In genomic region chrX:53057054-53057759, GRCm38 (mm10) we compare ENCODE assay signal across 8 mouse cellular contexts.
A peak's percentile ranks its signal among the peaks of the same experiment; 100 is the strongest.
DNase-seq lines count a peak whose midpoint lies in the region; ATAC-seq and TF ChIP-seq lines count a peak whose summit lies in the region.

No protein-coding gene starts in this region.

- no peaks in the 10 kb centered on the region; the same call in 1 of the 2 replicates for H3K36me3 ChIP-seq in embryonic facial prominence, embryonic 11.5 days (replicated peaks; ENCODE audit: control insufficient read depth, insufficient read depth, low read depth, low read length)
- H3K36me3 ChIP-seq in midbrain, postnatal 0 days (ENCODE audit: insufficient read depth, low read length), result no peaks in the 10 kb centered on the region

- WGBS in embryonic facial prominence, embryonic 11.5 days, result 24% methylated on average over 25 of the region's 42 CpGs
- 19% methylated on average over 28 of the region's 42 CpGs for WGBS in midbrain, postnatal 0 days

- DNase-seq in 3134 (ENCODE audit: extremely low read depth, insufficient read length, low spot score) (peak; percentile 89), liver (peak; percentile 90)
- DNase-seq in adrenal gland, adult 8-10 months, result peak; percentile 87
- peak; percentile 89 for DNase-seq in embryonic facial prominence, embryonic 11.5 days (ENCODE audit: low spot score)
- peak; percentile 88 to 91 for DNase-seq in heart, adult 18-20 months
- peak; percentile 87 for DNase-seq in kidney, adult 18-20 months
- DNase-seq in midbrain, postnatal 0 days (ENCODE audit: low spot score), result peak; percentile 63
- DNase-seq in spleen, postnatal 14 days (ENCODE audit: low spot score in 2 of 2), result peak; percentile 57 to 65

- H3K27ac ChIP-seq in embryonic facial prominence, embryonic 11.5 days (replicated peaks; ENCODE audit: low read depth, low read length), result peak overlapping the region; percentile 92
- no peak overlapping the region for H3K27ac ChIP-seq in midbrain, postnatal 0 days (ENCODE audit: low read depth, low read length)

- no peaks in the 10 kb centered on the region for H3K4me1 ChIP-seq in embryonic facial prominence, embryonic 11.5 days (ENCODE audit: control insufficient read depth, insufficient read depth, low read length)
- no peaks in the 10 kb centered on the region for H3K4me1 ChIP-seq in midbrain, postnatal 0 days (ENCODE audit: insufficient read depth, low read length)

- peak overlapping the region; percentile 71 for H3K9ac ChIP-seq in embryonic facial prominence, embryonic 11.5 days (replicated peaks; ENCODE audit: low read length)
- peak overlapping the region; percentile 54 for H3K9ac ChIP-seq in midbrain, postnatal 0 days (replicated peaks; ENCODE audit: low read length, poor library complexity, severe bottlenecking)

- no peaks in the 10 kb centered on the region for H3K27me3 ChIP-seq in embryonic facial prominence, embryonic 11.5 days (ENCODE audit: control insufficient read depth, insufficient read depth, low read length)
- H3K27me3 ChIP-seq in midbrain, postnatal 0 days (ENCODE audit: insufficient read depth, low read length), result no peaks in the 10 kb centered on the region

- no peak for TF ChIP-seq CTCF in midbrain, postnatal 0 days (IDR thresholded peaks at IDR 0.05)

- H3K4me3 ChIP-seq in embryonic facial prominence, embryonic 11.5 days (ENCODE audit: low read depth, low read length), result peak overlapping the region; percentile 54
- peak overlapping the region; percentile 44 for H3K4me3 ChIP-seq in midbrain, postnatal 0 days (ENCODE audit: low read depth, low read length)

- H3K4me2 ChIP-seq in embryonic facial prominence, embryonic 11.5 days (ENCODE audit: low read depth, low read length), result peak overlapping the region; percentile 43
- H3K4me2 ChIP-seq in midbrain, postnatal 0 days (ENCODE audit: low read depth, low read length, poor library complexity, severe bottlenecking), result peak overlapping the region; percentile 65

- H3K9me3 ChIP-seq in embryonic facial prominence, embryonic 11.5 days (replicated peaks; ENCODE audit: control insufficient read depth, low read length), result no peaks in the 10 kb centered on the region
- no peaks in the 10 kb centered on the region for H3K9me3 ChIP-seq in midbrain, postnatal 0 days (ENCODE audit: low read length)

- peak; percentile 90 for ATAC-seq in embryonic facial prominence, embryonic 11.5 days (replicated peaks; ENCODE audit: insufficient number of reproducible peaks, low FRiP score, low TSS enrichment, low read depth)
- peak; percentile 85 for ATAC-seq in midbrain, postnatal 0 days (ENCODE audit: low FRiP score)
